21 mouse cellular contexts compared by ENCODE assay signal in genomic region chr7:118911571-118911970, GRCm38 (mm10). TPM values are rescaled to one million over a fixed set of nuclear protein-coding genes. Genes with fewer than 3 reads are reported as not detected.
DNase-seq lines count a peak whose midpoint lies in the region; ATAC-seq and TF ChIP-seq lines count a peak whose summit lies in the region.
"Had no signal": no experiment of that assay in that cellular context is flagged by ENCODE, and none has a peak within 500 bp of the region (broad histone marks: within the 10 kb centered on the region; RNA-seq: fewer than 3 reads in every experiment).

No protein-coding gene starts in this region.

- DNase-seq in hindbrain, embryonic 10.5 days (ENCODE audit: low spot score) = no peak
- no peak for DNase-seq in hindbrain, embryonic 14.5 days (ENCODE audit: low spot score)
- DNase-seq in midbrain, postnatal 0 days (ENCODE audit: low spot score) = no peak
- DNase-seq in liver, postnatal 0 days = no peak
- no peak for DNase-seq in urinary bladder, adult 18-20 months (ENCODE audit: low spot score in 2 of 2)
- no peak for DNase-seq in frontal cortex, postnatal 25 days (ENCODE audit: low spot score in 2 of 2)
- DNase-seq: adrenal gland, postnatal 14 days; gastrocnemius, postnatal 25 days; heart, postnatal 36 days; kidney, adult 2 months; right cerebral cortex, postnatal 25 days; thymus, postnatal 14 days had no signal

- 59% methylated on average over 7 of the region's 7 CpGs for WGBS in hindbrain, embryonic 10.5 days
- 58% methylated on average over 7 of the region's 7 CpGs for WGBS in hindbrain, embryonic 14.5 days
- 57% methylated on average over 7 of the region's 7 CpGs for WGBS in midbrain, postnatal 0 days
- 63% methylated on average over 7 of the region's 7 CpGs for WGBS in liver, postnatal 0 days (ENCODE audit: insufficient replicate concordance)

- no peak overlapping the region for H3K4me2 ChIP-seq in hindbrain, embryonic 14.5 days (replicated peaks)
- H3K4me2 ChIP-seq in midbrain, postnatal 0 days (ENCODE audit: low read depth, low read length, poor library complexity, severe bottlenecking) = no peak overlapping the region
- no peak overlapping the region for H3K4me2 ChIP-seq in liver, postnatal 0 days (ENCODE audit: low read depth, low read length)
- H3K4me2 ChIP-seq: embryonic facial prominence, embryonic 15.5 days; heart, embryonic 15.5 days; limb, embryonic 15.5 days; liver, embryonic 15.5 days had no signal

- H3K4me3 ChIP-seq in hindbrain, embryonic 10.5 days = no peak overlapping the region
- no peak overlapping the region for H3K4me3 ChIP-seq in hindbrain, embryonic 14.5 days (replicated peaks; ENCODE audit: low read length)
- no peak overlapping the region for H3K4me3 ChIP-seq in midbrain, postnatal 0 days (ENCODE audit: low read depth, low read length)
- no peak overlapping the region for H3K4me3 ChIP-seq in liver, postnatal 0 days (ENCODE audit: low read depth, low read length)
- H3K4me3 ChIP-seq: embryonic facial prominence, embryonic 15.5 days; heart, embryonic 15.5 days; limb, embryonic 15.5 days; liver, embryonic 15.5 days had no signal

- H3K27me3 ChIP-seq in hindbrain, embryonic 10.5 days (ENCODE audit: insufficient read depth, poor library complexity, severe bottlenecking) = no peaks in the 10 kb centered on the region
- no peaks in the 10 kb centered on the region for H3K27me3 ChIP-seq in hindbrain, embryonic 14.5 days (ENCODE audit: control insufficient read depth, insufficient read depth, low read length)
- H3K27me3 ChIP-seq in midbrain, postnatal 0 days (ENCODE audit: insufficient read depth, low read length) = no peaks in the 10 kb centered on the region
- no peaks in the 10 kb centered on the region for H3K27me3 ChIP-seq in liver, postnatal 0 days (ENCODE audit: insufficient read depth, low read length)
- H3K27me3 ChIP-seq: embryonic facial prominence, embryonic 15.5 days; heart, embryonic 15.5 days; limb, embryonic 15.5 days; liver, embryonic 15.5 days had no signal

- ATAC-seq in hindbrain, embryonic 14.5 days (ENCODE audit: low FRiP score) = no peak
- 0 out of 2 replicates have a peak, but pooled peaks have one; percentile 25 for ATAC-seq in common myeloid progenitor, adult 5-6 weeks (replicated peaks; ENCODE audit: low read depth, poor library complexity, severe bottlenecking)
- ATAC-seq in megakaryocyte progenitor cell, adult 5-6 weeks (replicated peaks; ENCODE audit: poor library complexity) = peak; percentile 39
- ATAC-seq in midbrain, postnatal 0 days (ENCODE audit: low FRiP score) = 0 out of 2 replicates have a peak, but pooled peaks have one; percentile 23
- ATAC-seq in liver, postnatal 0 days = no peak
- ATAC-seq: forebrain, embryonic 16.5 days had no signal

- TF ChIP-seq EP300 in liver, postnatal 0 days (IDR thresholded peaks at IDR 0.05; ENCODE audit: low read depth) = no peak

- no peaks in the 10 kb centered on the region for H3K9me3 ChIP-seq in hindbrain, embryonic 10.5 days
- H3K9me3 ChIP-seq in hindbrain, embryonic 14.5 days (ENCODE audit: control insufficient read depth, low read length) = no peaks in the 10 kb centered on the region
- H3K9me3 ChIP-seq in midbrain, postnatal 0 days (ENCODE audit: low read length) = no peaks in the 10 kb centered on the region
- H3K9me3 ChIP-seq in liver, postnatal 0 days (ENCODE audit: low read length) = no peaks in the 10 kb centered on the region
- H3K9me3 ChIP-seq: embryonic facial prominence, embryonic 15.5 days; heart, embryonic 15.5 days; limb, embryonic 15.5 days; liver, embryonic 15.5 days had no signal

- peaks cover 59% of the 10 kb centered on the region for H3K4me1 ChIP-seq in hindbrain, embryonic 10.5 days (replicated peaks)
- H3K4me1 ChIP-seq in hindbrain, embryonic 14.5 days (replicated peaks; ENCODE audit: control insufficient read depth, insufficient read depth, low read length) = peaks cover 11% of the 10 kb centered on the region
- H3K4me1 ChIP-seq in midbrain, postnatal 0 days (ENCODE audit: insufficient read depth, low read length) = peaks cover 4% of the 10 kb centered on the region; the same call in 1 of the 2 replicates
- H3K4me1 ChIP-seq in liver, postnatal 0 days (ENCODE audit: insufficient read depth) = no peaks in the 10 kb centered on the region
- H3K4me1 ChIP-seq: heart, embryonic 15.5 days; limb, embryonic 15.5 days; liver, embryonic 15.5 days had no signal

- no peak for TF ChIP-seq CTCF in midbrain, postnatal 0 days (IDR thresholded peaks at IDR 0.05)
- no peak for TF ChIP-seq CTCF in liver, postnatal 0 days (IDR thresholded peaks at IDR 0.05; ENCODE audit: low read depth)

- H3K36me3 ChIP-seq in hindbrain, embryonic 10.5 days = no peaks in the 10 kb centered on the region
- no peaks in the 10 kb centered on the region for H3K36me3 ChIP-seq in hindbrain, embryonic 14.5 days (replicated peaks; ENCODE audit: control insufficient read depth, insufficient read depth)
- no peaks in the 10 kb centered on the region for H3K36me3 ChIP-seq in midbrain, postnatal 0 days (ENCODE audit: insufficient read depth, low read length)
- H3K36me3 ChIP-seq in liver, postnatal 0 days (replicated peaks; ENCODE audit: insufficient read depth, low read length) = no peaks in the 10 kb centered on the region
- H3K36me3 ChIP-seq: embryonic facial prominence, embryonic 15.5 days; heart, embryonic 15.5 days; limb, embryonic 15.5 days; liver, embryonic 15.5 days had no signal

- H3K27ac ChIP-seq in hindbrain, embryonic 10.5 days = peak overlapping the region; percentile 81
- no peak overlapping the region for H3K27ac ChIP-seq in hindbrain, embryonic 14.5 days
- H3K27ac ChIP-seq in midbrain, postnatal 0 days (ENCODE audit: low read depth, low read length) = no peak overlapping the region
- H3K27ac ChIP-seq in liver, postnatal 0 days (ENCODE audit: low read depth) = no peak overlapping the region
- H3K27ac ChIP-seq: embryonic facial prominence, embryonic 15.5 days; heart, embryonic 15.5 days; kidney, postnatal 0 days; limb, embryonic 15.5 days; liver, embryonic 15.5 days; macrophage had no signal

- H3K9ac ChIP-seq in hindbrain, embryonic 14.5 days = no peak overlapping the region
- H3K9ac ChIP-seq in midbrain, postnatal 0 days (replicated peaks; ENCODE audit: low read length, poor library complexity, severe bottlenecking) = no peak overlapping the region
- no peak overlapping the region for H3K9ac ChIP-seq in liver, postnatal 0 days (replicated peaks)
- H3K9ac ChIP-seq: embryonic facial prominence, embryonic 15.5 days; heart, embryonic 15.5 days; limb, embryonic 15.5 days; liver, embryonic 15.5 days had no signal

RNA-seq across cellular contexts. Expression of gene Knop1, which starts 55.5 kb away (rescaled TPM):
- 105 and 137 TPM in 2 replicates for polyA plus RNA-seq in hindbrain, embryonic 10.5 days (2016; fragmentation: Nextera tagmentation; extraction: Ambion mirVana)
- 55.0 and 64.8 TPM in 2 replicates for polyA plus RNA-seq in hindbrain, embryonic 14.5 days (2014; fragmentation: Nextera tagmentation; extraction: Ambion mirVana)
- 76.8 and 85.4 TPM in 2 replicates for total RNA-seq in common myeloid progenitor, adult 5-6 weeks (2017)
- 27.4 and 29.7 TPM in 2 replicates for total RNA-seq in megakaryocyte progenitor cell, adult 5-6 weeks (2015)
- 40.2 and 52.3 TPM in 2 replicates for total RNA-seq in megakaryocyte progenitor cell, adult 5-6 weeks (2017)
- 31.6 and 37.5 TPM in 2 replicates for total RNA-seq in midbrain, postnatal 0 days (2014; rRNA removed)
- 67.5 and 73.2 TPM in 2 replicates for polyA plus RNA-seq in midbrain, postnatal 0 days (2015; fragmentation: Nextera tagmentation; extraction: Ambion mirVana)
- polyA plus RNA-seq in liver, postnatal 0 days (2015; fragmentation: Nextera tagmentation; extraction: Ambion mirVana) = 29.9 and 31.5 TPM in 2 replicates

RNA-seq across cellular contexts. Expression of gene Iqck, which starts 56.0 kb away (rescaled TPM):
- polyA plus RNA-seq in hindbrain, embryonic 10.5 days (2016; fragmentation: Nextera tagmentation; extraction: Ambion mirVana) = 6.7 and 9.6 TPM in 2 replicates
- 4.4 and 4.5 TPM in 2 replicates for polyA plus RNA-seq in hindbrain, embryonic 14.5 days (2014; fragmentation: Nextera tagmentation; extraction: Ambion mirVana)
- total RNA-seq in common myeloid progenitor, adult 5-6 weeks (2017) = 1.8 and 2.4 TPM in 2 replicates
- total RNA-seq in megakaryocyte progenitor cell, adult 5-6 weeks (2015) = 0.07 and 1.2 TPM in 2 replicates
- total RNA-seq in megakaryocyte progenitor cell, adult 5-6 weeks (2017) = 1.2 and 2.5 TPM in 2 replicates
- 3.5 and 5.1 TPM in 2 replicates for total RNA-seq in midbrain, postnatal 0 days (2014; rRNA removed)
- 4.8 and 5.9 TPM in 2 replicates for polyA plus RNA-seq in midbrain, postnatal 0 days (2015; fragmentation: Nextera tagmentation; extraction: Ambion mirVana)
- polyA plus RNA-seq in liver, postnatal 0 days (2015; fragmentation: Nextera tagmentation; extraction: Ambion mirVana) = 0.27 and 0.39 TPM in 2 replicates

Comparison
In these comparisons a context has a peak if more than half of its experiments do, and no peak if none do; other contexts are left out.
1. ATAC-seq: peak in common myeloid progenitor, adult 5-6 weeks (single experiment), megakaryocyte progenitor cell, adult 5-6 weeks (single experiment) and midbrain, postnatal 0 days (single experiment); none in hindbrain, embryonic 14.5 days (single experiment) and liver, postnatal 0 days (single experiment).